Mouse (Mus musculus): ENCODE data around the gene Epm2a. TPM values are rescaled to one million over a fixed set of nuclear protein-coding genes. Genes with fewer than 3 reads are reported as not detected.
"Not testable (repeated sequence)": the region's sequence is repeated elsewhere in the genome, so short reads cannot be mapped to it uniquely, and the experiment has no call there.

Epm2a gene
- polyA plus RNA-seq, 1 experiment from 2014 or later, result 0.66 TPM

DNA sequence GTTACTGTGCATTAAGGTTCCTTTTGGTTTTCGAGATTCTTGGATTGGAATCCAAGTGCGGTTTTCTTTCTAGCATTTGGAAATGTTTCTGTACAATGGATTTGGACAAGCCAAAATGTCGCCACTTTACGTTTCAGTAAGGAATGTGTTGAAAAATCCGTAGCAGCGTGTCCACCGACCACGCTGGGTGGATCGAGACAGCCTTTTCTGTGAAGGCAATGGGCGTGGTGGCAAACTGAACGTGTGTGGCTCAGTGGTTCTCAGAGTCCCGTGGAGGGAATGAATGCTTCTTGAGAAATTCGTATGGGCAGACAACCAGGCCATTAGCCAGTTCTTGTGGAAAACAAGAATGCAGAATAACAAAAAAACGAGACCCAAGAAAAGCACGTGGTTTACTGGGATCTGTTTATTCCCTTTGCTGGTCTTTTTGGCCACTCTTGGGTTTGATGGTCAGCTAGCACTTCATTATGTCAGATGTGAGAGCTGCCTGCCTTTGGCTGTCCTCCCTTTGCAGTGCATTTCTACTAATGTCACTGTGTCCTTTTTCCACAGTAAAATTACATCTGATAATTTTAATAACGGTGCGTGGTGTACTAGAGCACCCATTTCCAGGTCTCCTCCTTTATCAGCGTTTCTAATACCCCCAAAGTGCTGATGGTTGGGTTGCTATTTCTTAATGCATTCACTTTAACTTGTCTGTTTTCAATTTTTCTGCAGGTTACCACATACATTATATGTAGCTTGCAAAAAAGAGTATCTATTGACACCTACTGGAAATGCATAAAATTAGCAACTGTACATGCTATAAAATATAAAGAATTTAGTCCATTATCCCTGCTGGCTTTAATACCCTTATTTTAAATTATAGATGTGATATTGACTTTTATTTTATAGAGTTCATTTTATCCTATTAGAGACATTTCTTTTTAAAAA, 1.6 kb downstream of the Epm2a start:
- DNase-seq (ENCODE audit: low spot score), result no peak
- H3K4me1 ChIP-seq, result no peaks in the 10 kb centered on the region
- H3K4me3 ChIP-seq, result no peak overlapping the region
- H3K27me3 ChIP-seq (replicated peaks; ENCODE audit: low read depth, poor library complexity, severe bottlenecking), result no peaks in the 10 kb centered on the region
- no peak overlapping the region for H3K27ac ChIP-seq (replicated peaks)
- H3K9me3 ChIP-seq, result peaks cover 2% of the 10 kb centered on the region; the same call in 1 of the 2 replicates
- H3K36me3 ChIP-seq (replicated peaks), result no peaks in the 10 kb centered on the region
- 84% methylated on average over 18 of the region's 18 CpGs for WGBS

DNA sequence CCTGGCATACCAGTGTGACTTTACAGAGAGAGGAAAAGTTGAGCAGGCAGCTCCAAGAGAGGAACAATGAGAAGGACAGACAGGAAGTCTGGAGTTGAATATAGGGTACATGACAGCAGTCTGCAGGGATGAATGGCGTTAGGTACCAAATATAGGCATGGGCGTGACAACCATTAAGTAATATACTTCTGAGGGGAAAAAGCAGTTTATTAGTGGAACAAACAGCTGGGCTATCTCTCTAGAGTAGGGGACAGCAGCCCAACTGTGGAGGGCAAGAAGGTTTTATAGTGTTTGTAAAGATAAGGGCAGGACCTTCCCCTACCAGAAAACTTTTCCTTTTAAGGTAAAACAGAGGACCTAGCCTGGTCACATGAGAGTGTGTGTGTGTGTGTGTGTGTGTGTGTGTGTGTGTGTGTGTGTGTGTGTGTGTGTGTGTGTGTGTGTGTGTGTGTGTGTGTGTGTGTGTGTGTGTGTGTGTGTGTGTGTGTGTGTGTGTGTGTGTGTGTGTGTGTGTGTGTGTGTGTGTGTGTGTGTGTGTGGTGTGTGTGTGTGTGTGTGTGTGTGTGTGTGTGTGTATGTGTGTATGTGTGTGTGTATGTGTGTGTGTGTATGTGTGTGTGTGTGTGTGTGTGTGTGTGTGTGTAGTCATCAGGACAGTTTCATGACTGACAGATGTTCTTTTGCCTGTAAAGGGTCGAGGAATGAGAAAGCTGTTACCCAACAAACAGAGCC, 7.2 kb downstream of the Epm2a start:
- H3K36me3 ChIP-seq (replicated peaks); DNase-seq (ENCODE audit: low spot score); H3K9me3 ChIP-seq; H3K4me3 ChIP-seq; H3K27ac ChIP-seq (replicated peaks); H3K4me1 ChIP-seq; H3K27me3 ChIP-seq (replicated peaks; ENCODE audit: low read depth, poor library complexity, severe bottlenecking): not testable (repeated sequence)
- WGBS, result 85% methylated on average over 3 of the region's 3 CpGs

DNA sequence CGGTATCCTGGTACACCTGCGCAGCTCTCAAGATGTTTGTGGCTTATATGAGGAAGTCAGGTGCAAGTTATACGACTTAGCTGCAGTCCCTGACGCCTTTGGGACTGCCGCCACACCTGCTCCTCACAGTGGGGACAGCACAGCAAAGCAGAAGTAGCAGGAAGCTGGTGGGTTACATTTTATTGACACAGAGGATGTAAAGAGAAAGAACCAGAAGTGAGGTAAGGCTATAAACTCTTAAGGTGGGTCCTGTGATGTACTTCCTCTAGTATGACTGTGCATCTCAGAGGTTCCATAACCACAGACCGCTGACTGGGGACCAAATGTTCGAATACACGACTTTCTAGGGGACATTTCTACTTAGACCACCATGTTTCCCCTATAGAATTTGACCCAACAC, 11.4 kb downstream of the Epm2a start:
- Histone ChIP-seq H3K27me3 (replicated peaks; ENCODE audit: low read depth, poor library complexity, severe bottlenecking) (no peaks in the 10 kb centered on the region), H3K4me1 (no peaks in the 10 kb centered on the region), H3K27ac (replicated peaks) (no peak overlapping the region), H3K9me3 (no peaks in the 10 kb centered on the region), H3K4me3 (no peak overlapping the region), H3K36me3 (replicated peaks) (no peaks in the 10 kb centered on the region)
- WGBS, result 89% methylated on average over 8 of the region's 8 CpGs
- DNase-seq (ENCODE audit: low spot score), result no peak

DNA sequence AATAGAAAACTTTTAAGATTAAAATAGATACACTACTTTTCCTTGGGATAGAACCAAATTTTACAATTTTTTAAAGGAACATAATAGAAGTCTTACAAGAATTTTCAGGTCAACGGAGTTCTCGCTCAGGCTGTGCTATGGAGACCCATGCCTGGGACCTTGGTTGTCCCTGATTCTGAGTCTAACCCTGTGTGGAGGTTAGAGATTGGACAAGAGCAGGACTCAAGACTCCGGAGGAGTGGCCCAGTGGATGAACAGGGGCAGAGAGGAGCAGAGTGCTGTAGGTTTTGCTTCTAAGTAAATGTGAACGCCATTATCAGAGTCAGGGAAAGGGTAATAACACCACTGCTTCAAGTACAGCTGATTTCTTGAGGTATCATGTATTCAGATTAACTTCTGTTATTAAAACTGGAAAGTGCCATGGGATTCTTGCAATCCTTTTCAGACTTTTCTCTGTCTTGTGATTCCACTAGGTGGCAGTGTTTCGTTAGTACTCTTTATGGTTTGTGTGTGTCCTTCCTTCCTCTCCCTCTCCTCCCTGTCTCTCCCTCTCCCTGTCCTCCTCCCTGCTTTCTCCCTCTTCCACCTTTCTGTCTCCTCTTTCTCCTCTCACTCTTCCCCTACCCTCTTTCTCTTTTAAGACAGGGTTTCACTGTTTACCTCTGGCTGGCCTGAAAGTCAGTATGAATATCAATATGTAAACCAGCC, 18.9 kb downstream of the Epm2a start:
- Histone ChIP-seq H3K4me3 (no peak overlapping the region), H3K4me1 (no peaks in the 10 kb centered on the region), H3K27ac (replicated peaks) (no peak overlapping the region), H3K9me3 (no peaks in the 10 kb centered on the region), H3K36me3 (replicated peaks) (no peaks in the 10 kb centered on the region), H3K27me3 (replicated peaks; ENCODE audit: low read depth, poor library complexity, severe bottlenecking) (no peaks in the 10 kb centered on the region)
- DNase-seq (ENCODE audit: low spot score), result no peak
- WGBS, result 63% methylated on average over 5 of the region's 5 CpGs

DNA sequence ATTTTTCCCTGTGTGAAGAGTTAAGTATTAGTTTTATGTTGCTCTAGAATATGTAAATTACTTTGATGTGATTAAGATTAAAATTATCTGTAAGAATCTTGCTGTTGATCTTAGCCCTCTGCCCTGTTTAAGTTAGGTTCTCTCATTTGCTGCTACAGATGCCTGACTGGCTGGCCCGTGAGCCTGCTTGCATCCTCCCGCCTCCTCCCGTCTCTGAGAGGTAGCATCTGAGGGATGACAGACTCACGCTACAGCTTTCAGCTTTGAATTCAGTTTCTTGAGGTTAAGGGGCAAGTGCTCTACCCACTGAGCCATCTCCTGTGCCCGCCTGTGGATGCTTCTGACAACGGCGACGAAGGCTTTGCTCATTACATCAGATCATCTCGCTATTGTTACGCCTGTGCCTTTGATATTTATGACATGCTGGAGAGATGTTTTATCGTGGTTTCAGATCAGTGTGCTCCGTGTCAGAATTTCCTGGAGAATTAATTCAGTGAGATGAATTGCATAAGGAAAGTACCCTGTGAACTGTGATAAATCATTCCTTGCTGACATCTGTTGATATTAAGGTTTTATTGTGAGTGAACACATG, 19.8 kb downstream of the Epm2a start:
- DNase-seq (ENCODE audit: low spot score), result no peak
- 87% methylated on average over 12 of the region's 12 CpGs for WGBS
- H3K4me3 ChIP-seq, result no peak overlapping the region
- no peak overlapping the region for H3K27ac ChIP-seq (replicated peaks)
- no peaks in the 10 kb centered on the region for H3K27me3 ChIP-seq (replicated peaks; ENCODE audit: low read depth, poor library complexity, severe bottlenecking)
- no peaks in the 10 kb centered on the region for H3K4me1 ChIP-seq
- no peaks in the 10 kb centered on the region for H3K36me3 ChIP-seq (replicated peaks)
- H3K9me3 ChIP-seq, result no peaks in the 10 kb centered on the region

DNA sequence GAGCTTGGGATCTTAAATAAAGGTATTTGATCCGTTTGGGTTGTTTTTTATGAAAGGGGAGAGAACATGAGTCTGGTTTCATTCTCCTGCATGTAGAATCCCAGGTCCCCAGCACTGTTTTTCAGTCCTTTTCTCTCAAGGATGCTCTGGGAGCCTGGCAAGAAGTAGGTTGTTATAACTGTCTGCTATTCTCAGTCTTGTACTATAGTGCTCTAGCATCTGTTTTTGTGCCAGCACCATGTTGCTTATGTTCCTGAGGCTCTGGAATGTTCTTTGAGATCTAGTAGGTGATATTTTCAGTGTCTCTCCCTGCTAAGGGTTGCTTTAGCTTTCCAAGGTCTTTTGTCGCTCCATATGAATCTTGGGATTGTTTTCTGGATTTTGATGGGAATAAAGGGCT, 38.1 kb downstream of the Epm2a start:
- H3K27ac ChIP-seq (replicated peaks), result no peak overlapping the region
- no peaks in the 10 kb centered on the region for H3K36me3 ChIP-seq (replicated peaks)
- no peaks in the 10 kb centered on the region for H3K4me1 ChIP-seq
- H3K4me3 ChIP-seq, result no peak overlapping the region
- DNase-seq (ENCODE audit: low spot score), result no peak
- H3K9me3 ChIP-seq, result no peaks in the 10 kb centered on the region
- H3K27me3 ChIP-seq (replicated peaks; ENCODE audit: low read depth, poor library complexity, severe bottlenecking), result no peaks in the 10 kb centered on the region
- 82% methylated on average over 2 of the region's 2 CpGs for WGBS

DNA sequence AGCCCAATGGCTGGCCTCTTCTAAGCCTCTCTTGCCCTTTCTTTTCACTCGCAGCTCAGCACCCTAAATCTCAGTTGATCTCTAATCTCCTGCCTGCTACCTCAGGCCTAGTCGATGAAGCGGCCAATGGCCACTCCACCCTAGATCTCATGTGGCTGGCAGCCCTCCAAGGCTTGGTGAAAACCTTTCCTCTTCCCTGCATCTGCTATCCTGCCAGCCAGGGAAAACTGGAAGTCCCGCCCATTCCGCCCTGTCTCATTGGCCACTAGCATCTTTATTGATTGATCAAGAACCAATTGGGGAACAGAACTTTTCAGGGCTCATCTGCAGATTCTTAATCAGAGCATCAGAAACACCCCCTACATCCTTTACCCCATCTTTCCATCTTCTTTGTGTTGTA, 67.7 kb downstream of the Epm2a start:
- H3K27me3 ChIP-seq (replicated peaks; ENCODE audit: low read depth, poor library complexity, severe bottlenecking), result no peaks in the 10 kb centered on the region
- no peak overlapping the region for H3K27ac ChIP-seq (replicated peaks)
- no peaks in the 10 kb centered on the region for H3K4me1 ChIP-seq
- no peak for DNase-seq (ENCODE audit: low spot score)
- H3K9me3 ChIP-seq, result no peaks in the 10 kb centered on the region
- H3K36me3 ChIP-seq (replicated peaks), result no peaks in the 10 kb centered on the region
- 89% methylated on average over 5 of the region's 5 CpGs for WGBS
- H3K4me3 ChIP-seq, result no peak overlapping the region

DNA sequence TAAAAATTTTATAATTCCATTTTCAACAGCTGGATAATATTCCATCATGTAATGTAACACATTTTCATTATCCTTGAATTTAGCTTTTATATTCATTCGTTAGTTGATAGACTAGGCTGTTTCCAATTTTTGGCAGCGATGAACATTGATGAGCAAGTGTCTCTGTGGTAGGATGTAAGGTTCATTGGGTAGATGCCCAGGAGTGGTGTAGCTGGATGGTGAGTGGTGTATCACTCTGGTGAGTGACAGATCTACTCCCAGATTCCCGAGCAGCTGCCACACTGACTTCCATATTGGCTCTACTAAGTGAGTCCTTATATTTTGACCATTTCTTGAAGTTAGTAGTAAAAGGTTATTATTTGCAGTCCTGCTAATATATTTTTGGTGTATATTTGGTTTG, 76.9 kb downstream of the Epm2a start:
- H3K9me3 ChIP-seq, result no peaks in the 10 kb centered on the region
- 92% methylated on average over 3 of the region's 3 CpGs for WGBS
- no peaks in the 10 kb centered on the region for H3K27me3 ChIP-seq (replicated peaks; ENCODE audit: low read depth, poor library complexity, severe bottlenecking)
- DNase-seq (ENCODE audit: low spot score), result no peak
- no peaks in the 10 kb centered on the region for H3K4me1 ChIP-seq
- no peak overlapping the region for H3K4me3 ChIP-seq
- no peak overlapping the region for H3K27ac ChIP-seq (replicated peaks)
- no peaks in the 10 kb centered on the region for H3K36me3 ChIP-seq (replicated peaks)

DNA sequence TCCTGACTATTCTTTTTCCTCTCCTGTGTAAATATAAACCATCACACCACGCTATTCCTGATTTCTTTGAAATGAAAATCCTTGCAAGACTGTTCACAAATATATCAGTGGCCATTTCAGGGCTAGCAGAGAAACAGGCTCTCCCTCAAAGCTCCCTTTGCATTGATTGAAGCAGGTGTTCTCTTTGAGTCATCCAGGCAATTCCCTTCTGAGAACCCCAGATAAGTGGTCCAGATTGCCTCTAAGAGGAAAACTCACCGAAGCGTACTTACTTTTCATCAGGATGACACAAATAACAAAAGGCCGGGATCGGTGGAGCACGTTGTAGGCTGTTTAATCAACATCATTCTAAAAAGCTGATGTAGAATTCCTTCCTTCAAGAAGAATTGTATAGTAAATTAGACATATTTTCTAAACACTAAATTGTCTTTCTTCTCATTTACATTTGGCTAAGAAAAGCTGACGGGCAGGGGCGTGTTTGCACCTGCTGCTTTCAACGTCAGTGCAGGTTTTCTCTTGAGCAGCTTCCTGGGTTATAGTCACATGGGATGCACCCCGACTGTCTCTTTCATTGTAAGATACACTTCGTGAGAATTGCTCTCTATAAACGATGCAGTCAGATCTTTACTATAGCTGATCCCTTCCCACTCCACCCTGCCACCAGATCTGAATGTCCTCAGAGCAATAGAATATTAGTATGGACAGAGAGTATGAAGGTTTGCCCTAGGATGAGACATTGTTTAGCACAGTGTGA, 86.0 kb downstream of the Epm2a start:
- Histone ChIP-seq H3K4me3 (no peak overlapping the region), H3K36me3 (replicated peaks) (no peaks in the 10 kb centered on the region), H3K4me1 (no peaks in the 10 kb centered on the region), H3K27ac (replicated peaks) (no peak overlapping the region), H3K27me3 (replicated peaks; ENCODE audit: low read depth, poor library complexity, severe bottlenecking) (no peaks in the 10 kb centered on the region), H3K9me3 (no peaks in the 10 kb centered on the region)
- 84% methylated on average over 12 of the region's 12 CpGs for WGBS
- DNase-seq (ENCODE audit: low spot score), result no peak

DNA sequence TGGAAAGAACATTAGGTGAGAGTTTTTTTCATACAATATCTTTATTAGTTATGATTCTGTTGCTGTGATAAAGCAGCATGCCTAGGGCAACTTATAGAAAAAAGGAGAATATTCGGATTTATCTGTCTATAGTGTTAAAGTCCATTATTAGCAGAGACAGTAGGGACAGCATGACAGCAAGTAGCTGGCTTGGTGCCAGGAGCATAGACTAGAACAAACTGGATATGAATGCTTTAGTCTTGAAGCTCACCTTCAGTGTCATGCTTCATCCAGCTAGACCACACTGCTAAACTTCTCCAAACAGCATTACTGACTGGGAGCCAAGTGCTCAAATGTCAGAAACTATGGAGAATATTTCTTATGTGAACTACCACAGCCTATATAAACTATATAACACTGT, 93.8 kb downstream of the Epm2a start:
- WGBS, result 88% methylated on average over 1 of the region's 1 CpGs
- H3K36me3 ChIP-seq (replicated peaks), result no peaks in the 10 kb centered on the region
- H3K27me3 ChIP-seq (replicated peaks; ENCODE audit: low read depth, poor library complexity, severe bottlenecking), result no peaks in the 10 kb centered on the region
- H3K4me3 ChIP-seq, result no peak overlapping the region
- no peak for DNase-seq (ENCODE audit: low spot score)
- H3K9me3 ChIP-seq, result peaks cover 2% of the 10 kb centered on the region; the same call in 1 of the 2 replicates
- no peak overlapping the region for H3K27ac ChIP-seq (replicated peaks)
- H3K4me1 ChIP-seq, result no peaks in the 10 kb centered on the region

DNA sequence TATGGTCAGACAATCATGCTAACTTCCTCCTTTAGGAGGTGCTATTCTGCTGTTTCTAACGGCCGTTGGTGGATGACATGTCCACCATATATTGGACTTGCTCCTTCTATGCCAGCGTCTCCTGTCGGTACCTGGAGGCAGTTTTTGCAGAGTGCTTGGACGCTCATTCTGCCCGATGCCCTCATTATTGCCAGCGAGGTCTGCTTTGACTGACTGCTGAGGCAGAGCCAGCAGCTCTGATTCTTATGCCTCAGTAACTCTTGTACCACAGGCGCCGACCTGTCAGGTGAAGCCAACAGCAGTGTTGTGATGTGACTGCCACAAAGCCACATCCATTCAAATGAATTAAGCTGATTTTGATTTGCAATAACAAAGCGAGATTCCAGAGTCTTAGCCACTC, 95.3 kb downstream of the Epm2a start:
- Histone ChIP-seq H3K4me3 (no peak overlapping the region), H3K4me1 (no peaks in the 10 kb centered on the region), H3K36me3 (replicated peaks) (no peaks in the 10 kb centered on the region), H3K27ac (replicated peaks) (no peak overlapping the region), H3K9me3 (peaks cover 2% of the 10 kb centered on the region; the same call in 1 of the 2 replicates), H3K27me3 (replicated peaks; ENCODE audit: low read depth, poor library complexity, severe bottlenecking) (no peaks in the 10 kb centered on the region)
- DNase-seq (ENCODE audit: low spot score), result no peak
- WGBS, result 90% methylated on average over 10 of the region's 10 CpGs

DNA sequence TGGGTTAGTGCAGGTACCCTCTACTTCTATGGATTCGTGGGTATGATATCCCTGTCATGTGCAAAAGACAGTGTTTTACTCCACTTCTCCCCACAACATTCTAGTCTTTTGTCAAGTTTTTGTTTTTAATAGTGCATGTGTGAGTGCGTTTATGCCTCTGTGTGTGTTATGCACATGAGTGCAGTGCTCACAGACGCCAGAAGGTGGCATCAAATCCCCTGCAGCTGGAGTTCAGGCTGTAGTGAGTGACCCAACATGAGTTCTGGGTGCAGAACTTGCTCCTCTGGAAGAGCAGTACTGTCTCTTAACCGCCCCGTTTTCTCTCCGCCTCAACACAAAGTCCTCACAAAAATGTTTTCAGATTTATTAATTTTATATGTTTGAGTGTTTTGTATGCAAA, 96.1 kb downstream of the Epm2a start:
- Histone ChIP-seq H3K36me3 (replicated peaks) (no peaks in the 10 kb centered on the region), H3K4me3 (no peak overlapping the region), H3K9me3 (peaks cover 2% of the 10 kb centered on the region; the same call in 1 of the 2 replicates), H3K4me1 (no peaks in the 10 kb centered on the region), H3K27me3 (replicated peaks; ENCODE audit: low read depth, poor library complexity, severe bottlenecking) (no peaks in the 10 kb centered on the region), H3K27ac (replicated peaks) (no peak overlapping the region)
- DNase-seq (ENCODE audit: low spot score), result no peak
- 88% methylated on average over 6 of the region's 6 CpGs for WGBS
